Mouse (Mus musculus) C2C12 (cell line): ENCODE measurements around the gene Gm49369.

Source experiments
- CEBPB ChIP-seq: IDR thresholded peaks from one replicate; pipeline ENCODE4 v1.6.1; 2011; ENCODE audit warnings: low read depth, mild to moderate bottlenecking, control low read depth, moderate library complexity
- CTCF ChIP-seq: IDR thresholded peaks from one replicate; pipeline ENCODE4 v1.5.1; 2011; ENCODE audit not compliant: control insufficient read depth, insufficient read depth, insufficient read length
- FOSL1 ChIP-seq: IDR thresholded peaks from one replicate; pipeline ENCODE4 v1.8.0; 2011; ENCODE audit warnings: mild to moderate bottlenecking, low read length; ENCODE audit not compliant: poor library complexity, insufficient read depth, severe bottlenecking
- MAX ChIP-seq: IDR thresholded peaks from one replicate; pipeline ENCODE4 v1.6.1; 2011; ENCODE audit warnings: mild to moderate bottlenecking, control low read depth
- MYOD1 ChIP-seq: IDR thresholded peaks from one replicate; pipeline ENCODE4 v1.6.1; 2011; ENCODE audit warnings: low read depth; ENCODE audit not compliant: control insufficient read depth, insufficient read length
- MYOG ChIP-seq: IDR thresholded peaks from one replicate; pipeline ENCODE4 v1.6.1; 2011; ENCODE audit not compliant: control insufficient read depth, insufficient read length; ENCODE audit errors: extremely low read depth
- USF1 ChIP-seq: IDR thresholded peaks from one replicate; pipeline ENCODE4 v1.6.1; 2011; ENCODE audit warnings: low read depth, mild to moderate bottlenecking, control low read depth, moderate library complexity

- TF ChIP-seq CTCF: no peak
- no peak for TF ChIP-seq FOSL1
- no peak for TF ChIP-seq MAX
- no peak for TF ChIP-seq MYOD1
- no peak for TF ChIP-seq MYOG
- TF ChIP-seq USF1: no peak
- no peak for TF ChIP-seq CEBPB
These were observed 36.2 kb upstream of the Gm49369 start for GRCm38 (mm10) chr7:142418679-142419078.
